Mouse (Mus musculus): ENCODE results near the gene Atp2b2. TPM values are rescaled to one million over a fixed set of nuclear protein-coding genes. Genes with fewer than 3 reads are reported as not detected.
"Not testable (repeated sequence)": the region's sequence is repeated elsewhere in the genome, so short reads cannot be mapped to it uniquely, and the experiment has no call there.

The Atp2b2 gene
- polyA plus RNA-seq, 1 experiment from 2014 or later = 1.1 TPM

- Histone ChIP-seq H3K36me3 (replicated peaks) (peaks cover 31% of the 10 kb centered on the region), H3K4me1 (peaks cover 14% of the 10 kb centered on the region), H3K27ac (replicated peaks) (peak within 1 kb of the TSS; percentile 89), H3K4me3 (peak within 1 kb of the TSS; percentile 95), H3K9me3 (no peaks in the 10 kb centered on the region), H3K27me3 (replicated peaks; ENCODE audit: low read depth, poor library complexity, severe bottlenecking) (no peaks in the 10 kb centered on the region; the same call in 1 of the 2 replicates)
- 8% methylated on average over 41 of the region's 41 CpGs for WGBS
- peak; percentile 91 for DNase-seq (ENCODE audit: low spot score)
These were observed 301.9 kb downstream of the Atp2b2 start, which contains the start of gene Sec13 for GRCm38 (mm10) chr6:113740236-113741217. Sec13 (minus strand) TSS chr6:113740743.

- Histone ChIP-seq H3K4me3 (no peak overlapping the region), H3K4me1 (peaks cover 14% of the 10 kb centered on the region), H3K9me3 (no peaks in the 10 kb centered on the region), H3K27ac (replicated peaks) (no peak overlapping the region), H3K36me3 (replicated peaks) (peaks cover 62% of the 10 kb centered on the region), H3K27me3 (replicated peaks; ENCODE audit: low read depth, poor library complexity, severe bottlenecking) (no peaks in the 10 kb centered on the region)
- 91% methylated on average over 9 of the region's 9 CpGs for WGBS
- DNase-seq (ENCODE audit: low spot score) = no peak
These were observed 304.9 kb downstream of the Atp2b2 start for GRCm38 (mm10) chr6:113737318-113738046.

GRCm38 (mm10) chr6:113731296-113731695 lies 311.1 kb downstream of the Atp2b2 start:
- H3K4me3 ChIP-seq = no peak overlapping the region
- WGBS = 96% methylated on average over 3 of the region's 3 CpGs
- H3K27me3 ChIP-seq (replicated peaks; ENCODE audit: low read depth, poor library complexity, severe bottlenecking) = no peaks in the 10 kb centered on the region
- no peak for DNase-seq (ENCODE audit: low spot score)
- no peaks in the 10 kb centered on the region for H3K4me1 ChIP-seq
- H3K9me3 ChIP-seq = no peaks in the 10 kb centered on the region
- H3K36me3 ChIP-seq (replicated peaks) = peaks cover 100% of the 10 kb centered on the region
- no peak overlapping the region for H3K27ac ChIP-seq (replicated peaks)

GRCm38 (mm10) chr6:113728181-113728580 lies 314.2 kb downstream of the Atp2b2 start:
- 86% methylated on average over 7 of the region's 7 CpGs for WGBS

GRCm38 (mm10) chr6:113721061-113721460 lies 321.4 kb downstream of the Atp2b2 start:
- Histone ChIP-seq H3K36me3 (replicated peaks) (peaks cover 96% of the 10 kb centered on the region), H3K27me3 (replicated peaks; ENCODE audit: low read depth, poor library complexity, severe bottlenecking) (no peaks in the 10 kb centered on the region), H3K4me3 (no peak overlapping the region), H3K27ac (replicated peaks) (no peak overlapping the region), H3K4me1 (no peaks in the 10 kb centered on the region), H3K9me3 (no peaks in the 10 kb centered on the region)
- WGBS = 91% methylated on average over 4 of the region's 4 CpGs
- DNase-seq (ENCODE audit: low spot score) = no peak

More at GRCm38 (mm10) chr6:113728181-113728580, 314.2 kb downstream of the Atp2b2 start:
- peaks cover 97% of the 10 kb centered on the region for H3K36me3 ChIP-seq (replicated peaks)
- H3K4me1 ChIP-seq = no peaks in the 10 kb centered on the region
- H3K4me3 ChIP-seq = no peak overlapping the region
- DNase-seq (ENCODE audit: low spot score) = no peak
- no peak overlapping the region for H3K27ac ChIP-seq (replicated peaks)
- no peaks in the 10 kb centered on the region for H3K9me3 ChIP-seq
- no peaks in the 10 kb centered on the region for H3K27me3 ChIP-seq (replicated peaks; ENCODE audit: low read depth, poor library complexity, severe bottlenecking)

- no peak for DNase-seq (ENCODE audit: low spot score)
- Histone ChIP-seq H3K4me3 (no peak within 1 kb of the TSS), H3K4me1 (no peaks in the 10 kb centered on the region), H3K9me3 (no peaks in the 10 kb centered on the region), H3K36me3 (replicated peaks) (peaks cover 96% of the 10 kb centered on the region), H3K27ac (replicated peaks) (no peak within 1 kb of the TSS), H3K27me3 (replicated peaks; ENCODE audit: low read depth, poor library complexity, severe bottlenecking) (no peaks in the 10 kb centered on the region)
- WGBS = 91% methylated on average over 3 of the region's 3 CpGs
These were observed 322.5 kb downstream of the Atp2b2 start, which contains the start of gene Ghrl for GRCm38 (mm10) chr6:113719878-113720277. Ghrl (minus strand) TSS chr6:113719880.

GRCm38 (mm10) chr6:113717541-113717940 lies 324.9 kb downstream of the Atp2b2 start:
- Histone ChIP-seq H3K4me3 (no peak overlapping the region), H3K27ac (replicated peaks) (no peak overlapping the region), H3K4me1 (no peaks in the 10 kb centered on the region), H3K36me3 (replicated peaks) (peaks cover 97% of the 10 kb centered on the region), H3K9me3 (no peaks in the 10 kb centered on the region), H3K27me3 (replicated peaks; ENCODE audit: low read depth, poor library complexity, severe bottlenecking) (no peaks in the 10 kb centered on the region)
- 86% methylated on average over 3 of the region's 3 CpGs for WGBS
- DNase-seq (ENCODE audit: low spot score) = no peak

GRCm38 (mm10) chr6:113714797-113715196 lies 327.6 kb downstream of the Atp2b2 start:
- Histone ChIP-seq H3K9me3 (no peaks in the 10 kb centered on the region), H3K36me3 (replicated peaks) (peaks cover 98% of the 10 kb centered on the region), H3K4me3 (no peak overlapping the region), H3K4me1 (no peaks in the 10 kb centered on the region), H3K27me3 (replicated peaks; ENCODE audit: low read depth, poor library complexity, severe bottlenecking) (no peaks in the 10 kb centered on the region), H3K27ac (replicated peaks) (no peak overlapping the region)
- WGBS = 79% methylated on average over 1 of the region's 1 CpGs
- no peak for DNase-seq (ENCODE audit: low spot score)

- Histone ChIP-seq H3K27ac (replicated peaks) (no peak overlapping the region), H3K4me3 (no peak overlapping the region), H3K36me3 (replicated peaks) (peaks cover 98% of the 10 kb centered on the region), H3K27me3 (replicated peaks; ENCODE audit: low read depth, poor library complexity, severe bottlenecking) (no peaks in the 10 kb centered on the region), H3K4me1 (no peaks in the 10 kb centered on the region), H3K9me3 (no peaks in the 10 kb centered on the region)
- WGBS = 92% methylated on average over 2 of the region's 2 CpGs
- DNase-seq (ENCODE audit: low spot score) = no peak
These were observed 328.1 kb downstream of the Atp2b2 start for GRCm38 (mm10) chr6:113714276-113714675.

- DNase-seq (ENCODE audit: low spot score); H3K9me3 ChIP-seq; H3K27me3 ChIP-seq (replicated peaks; ENCODE audit: low read depth, poor library complexity, severe bottlenecking); H3K4me1 ChIP-seq; H3K4me3 ChIP-seq; H3K27ac ChIP-seq (replicated peaks): not testable (repeated sequence)
- WGBS = 94% methylated on average over 5 of the region's 5 CpGs
- H3K36me3 ChIP-seq (replicated peaks) = peaks cover 98% of the 10 kb centered on the region
These were observed 329.0 kb downstream of the Atp2b2 start for GRCm38 (mm10) chr6:113713389-113713788.

- no peak overlapping the region for H3K27ac ChIP-seq (replicated peaks)
- H3K36me3 ChIP-seq (replicated peaks) = peaks cover 98% of the 10 kb centered on the region
- no peak for DNase-seq (ENCODE audit: low spot score)
- no peaks in the 10 kb centered on the region for H3K9me3 ChIP-seq
- no peaks in the 10 kb centered on the region for H3K27me3 ChIP-seq (replicated peaks; ENCODE audit: low read depth, poor library complexity, severe bottlenecking)
- 89% methylated on average over 3 of the region's 3 CpGs for WGBS
- H3K4me1 ChIP-seq = no peaks in the 10 kb centered on the region
- H3K4me3 ChIP-seq = no peak overlapping the region
These were observed 329.7 kb downstream of the Atp2b2 start for GRCm38 (mm10) chr6:113712718-113713117.
